Mouse (Mus musculus) limb, embryonic 12.5 days (tissue): ENCODE measurements around the gene Rps15. TPM values are rescaled to one million over a fixed set of nuclear protein-coding genes. Genes with fewer than 3 reads are reported as not detected.

Source experiments
- ATAC-seq: fragments of 200-750 bp; cut with Nextera tagmentation; 2 replicates; pipeline ENCODE4 v1.8.0; 2017; ENCODE audit warnings: low read depth, moderate TSS enrichment; ENCODE audit not compliant: insufficient number of reproducible peaks, insufficient read depth, low FRiP score, low TSS enrichment
- H3K27ac ChIP-seq: fragments of 300-500 bp; sonication (generic); 2 replicates; pipeline ENCODE4 v1.5.1; 2016; ENCODE audit warnings: mild to moderate bottlenecking, moderate library complexity
- H3K27me3 ChIP-seq: fragments of 300-500 bp; sonication (generic); 2 replicates; pipeline ENCODE4 v1.6.1; 2016; ENCODE audit warnings: mild to moderate bottlenecking, moderate library complexity
- H3K36me3 ChIP-seq: fragments of 300-500 bp; sonication (generic); 2 replicates; pipeline ENCODE4 v1.6.1; 2016; ENCODE audit warnings: mild to moderate bottlenecking, moderate library complexity
- H3K4me1 ChIP-seq: fragments of 300-500 bp; sonication (generic); replicated peaks from 2 replicates; pipeline ENCODE4 v1.6.1; 2016
- H3K4me2 ChIP-seq: fragments of 300-500 bp; sonication (generic); 2 replicates; pipeline ENCODE4 v1.6.1; 2016; ENCODE audit warnings: mild to moderate bottlenecking, moderate library complexity
- H3K4me3 ChIP-seq: fragments of 300-500 bp; sonication (generic); replicated peaks from 2 replicates; pipeline ENCODE4 v1.5.1; 2016; ENCODE audit warnings: mild to moderate bottlenecking
- H3K9ac ChIP-seq: fragments of 300-500 bp; sonication (generic); replicated peaks from 2 replicates; pipeline ENCODE4 v1.6.1; 2016; ENCODE audit warnings: mild to moderate bottlenecking, moderate library complexity
- H3K9me3 ChIP-seq: fragments of 300-500 bp; sonication (generic); 2 replicates; pipeline ENCODE4 v1.6.1; 2016; ENCODE audit warnings: mild to moderate bottlenecking, moderate library complexity
- WGBS: fragments of 180-500 bp; shearing (Covaris S2); methylation state at CpG from one replicate; pipeline ENCODE4 v1.1.7; 2016; 5-methylcytosine and 5-hydroxymethylcytosine counted together
- polyA plus RNA-seq: library from polyadenylated mRNA; unstranded; fragments of >200 nt; fragmentation: Nextera tagmentation; extraction: Ambion mirVana; gene quantifications from 2 replicates; pipeline ENCODE4 v1.2.1, GENCODE M21; 2016

Rps15 gene
- polyA plus RNA-seq, 1 experiment from 2014 or later, result 930 TPM

DNA sequence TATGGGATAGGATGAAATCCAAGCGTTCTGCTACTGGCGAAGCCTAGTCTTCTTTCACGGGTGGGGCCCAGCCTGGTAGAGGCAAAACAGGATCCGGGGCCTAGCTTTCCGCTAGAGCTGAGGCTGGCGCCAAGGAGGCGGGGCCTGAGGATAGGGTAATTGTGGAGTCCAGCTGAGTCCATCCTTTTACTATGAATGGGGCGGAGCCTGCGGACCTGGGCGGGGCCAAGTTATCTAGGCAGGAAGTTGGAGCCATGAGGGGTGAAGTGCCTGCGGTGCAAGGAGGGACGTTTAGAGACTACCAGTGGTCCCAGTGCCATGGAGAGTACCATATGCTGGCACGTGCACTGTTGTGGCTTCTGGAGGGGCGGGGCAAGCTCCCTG is 30.7 kb upstream of the Rps15 start:
- Histone ChIP-seq H3K4me2 (peak overlapping the region; percentile 94), H3K4me3 (peak overlapping the region; percentile 52), H3K36me3 (peaks cover 25% of the 10 kb centered on the region), H3K27ac (peak overlapping the region; percentile 96), H3K4me1 (peaks cover 36% of the 10 kb centered on the region), H3K9me3 (no peaks in the 10 kb centered on the region), H3K9ac (peak overlapping the region; percentile 65), H3K27me3 (no peaks in the 10 kb centered on the region)
- WGBS, result 1% methylated on average over 14 of the region's 14 CpGs
- ATAC-seq, result no peak; the same call in 1 of the 2 replicates

DNA sequence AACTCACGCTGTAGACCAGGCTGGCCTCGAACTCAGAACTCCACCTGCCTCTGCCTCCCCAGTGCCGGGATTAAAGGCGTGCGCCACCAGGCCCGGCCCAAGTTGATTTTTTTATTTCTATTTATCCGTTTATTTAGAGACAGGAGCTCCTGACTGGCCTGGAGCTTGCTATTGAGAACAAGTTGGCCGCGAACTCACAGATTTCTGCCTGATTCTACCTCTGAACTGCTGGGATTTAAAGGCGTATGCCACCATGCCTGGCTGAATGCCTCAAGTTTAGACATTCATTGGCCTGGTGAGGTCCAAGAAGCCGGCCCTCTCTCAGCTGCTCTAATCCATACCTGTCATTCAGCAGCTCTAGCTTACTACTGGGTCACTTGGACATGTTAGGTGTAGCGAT is 30.1 kb upstream of the Rps15 start:
- WGBS, result 77% methylated on average over 12 of the region's 12 CpGs
- H3K27ac ChIP-seq, result peak overlapping the region; percentile 96
- H3K4me1 ChIP-seq, result peaks cover 42% of the 10 kb centered on the region
- H3K4me2 ChIP-seq, result peak overlapping the region; percentile 94
- ATAC-seq, result no peak
- H3K9me3 ChIP-seq, result no peaks in the 10 kb centered on the region
- H3K27me3 ChIP-seq, result no peaks in the 10 kb centered on the region
- H3K36me3 ChIP-seq, result peaks cover 21% of the 10 kb centered on the region
- peak overlapping the region; percentile 52 for H3K4me3 ChIP-seq
- no peak overlapping the region for H3K9ac ChIP-seq

DNA sequence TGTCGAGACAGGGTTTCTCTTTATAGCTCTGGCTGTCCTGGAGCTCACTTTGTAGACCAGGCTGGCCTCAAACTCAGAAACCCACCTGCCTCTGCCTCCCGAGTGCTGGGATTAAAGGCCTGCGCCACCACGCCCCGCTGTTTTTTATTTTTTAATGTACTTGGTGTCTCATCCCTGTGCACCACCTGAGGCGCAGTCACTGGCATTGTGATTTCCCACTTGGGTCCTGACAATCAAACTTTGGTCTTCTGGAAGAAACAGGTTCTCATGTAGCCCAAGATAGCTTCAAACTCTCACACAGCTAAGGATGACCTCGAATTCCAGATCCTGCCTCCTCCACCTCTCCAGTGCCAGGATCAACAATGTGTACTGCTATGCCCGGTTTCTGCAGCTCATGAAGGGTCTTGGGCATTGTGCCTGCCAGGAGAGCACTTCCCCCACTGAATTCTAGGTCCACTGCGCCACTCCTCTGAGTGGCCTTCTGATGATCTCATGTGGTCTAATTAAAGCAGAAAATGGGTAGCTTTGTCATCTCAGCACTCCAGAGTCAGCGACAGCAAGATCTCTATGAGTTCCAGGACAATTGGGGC is 29.4 kb upstream of the Rps15 start:
- Histone ChIP-seq H3K27me3 (no peaks in the 10 kb centered on the region), H3K27ac (no peak overlapping the region), H3K36me3 (peaks cover 23% of the 10 kb centered on the region), H3K4me3 (no peak overlapping the region), H3K4me1 (peaks cover 49% of the 10 kb centered on the region), H3K4me2 (no peak overlapping the region), H3K9me3 (no peaks in the 10 kb centered on the region), H3K9ac (no peak overlapping the region)
- 92% methylated on average over 10 of the region's 10 CpGs for WGBS
- no peak for ATAC-seq

DNA sequence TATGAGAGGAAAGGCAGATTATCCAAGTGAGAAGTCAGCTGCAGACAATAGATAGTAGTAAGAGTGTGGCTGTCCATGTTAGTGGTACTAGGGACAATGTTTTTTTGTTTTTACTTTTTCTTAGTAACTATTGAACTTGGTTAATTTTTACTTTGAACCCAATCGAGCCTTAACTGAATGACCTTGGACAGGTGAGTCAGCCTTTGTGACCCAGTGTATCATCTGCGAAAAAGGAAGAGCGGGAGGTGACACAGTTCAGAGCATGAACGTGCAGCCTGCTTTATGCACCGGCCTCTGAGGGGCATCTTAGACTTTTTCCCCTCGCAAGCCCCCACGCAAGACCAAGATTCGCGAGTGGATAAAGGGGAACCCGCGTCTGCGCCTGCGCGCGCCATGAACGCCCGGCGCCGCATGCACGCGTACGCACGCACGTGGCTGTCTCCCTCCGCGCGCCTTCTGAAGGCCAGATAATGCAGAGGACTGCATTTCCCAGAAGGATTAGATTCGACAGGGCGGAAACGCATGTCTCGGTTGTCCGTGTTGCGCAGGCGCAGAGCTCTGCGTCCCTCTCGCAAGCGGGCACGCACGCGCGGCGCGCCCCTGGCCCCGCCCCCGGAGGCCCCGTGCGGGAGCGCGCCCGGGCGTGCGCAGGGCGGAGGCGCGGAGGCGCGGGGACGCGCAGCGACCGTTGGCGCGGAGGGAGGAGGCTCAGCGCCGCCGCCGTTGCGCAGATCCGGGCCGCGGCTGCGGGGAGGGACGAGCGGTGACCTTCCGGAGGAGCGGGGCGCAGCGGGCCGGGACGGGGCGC is 27.7 kb upstream of the Rps15 start:
- H3K9me3 ChIP-seq, result no peaks in the 10 kb centered on the region
- H3K9ac ChIP-seq, result peak overlapping the region; percentile 97
- H3K27me3 ChIP-seq, result no peaks in the 10 kb centered on the region
- H3K36me3 ChIP-seq, result peaks cover 21% of the 10 kb centered on the region
- peak overlapping the region; percentile 70 for H3K27ac ChIP-seq
- peaks cover 52% of the 10 kb centered on the region for H3K4me1 ChIP-seq
- no peak for ATAC-seq
- WGBS, result 2% methylated on average over 80 of the region's 81 CpGs
- peak overlapping the region; percentile 93 for H3K4me3 ChIP-seq
- peak overlapping the region; percentile 79 for H3K4me2 ChIP-seq

DNA sequence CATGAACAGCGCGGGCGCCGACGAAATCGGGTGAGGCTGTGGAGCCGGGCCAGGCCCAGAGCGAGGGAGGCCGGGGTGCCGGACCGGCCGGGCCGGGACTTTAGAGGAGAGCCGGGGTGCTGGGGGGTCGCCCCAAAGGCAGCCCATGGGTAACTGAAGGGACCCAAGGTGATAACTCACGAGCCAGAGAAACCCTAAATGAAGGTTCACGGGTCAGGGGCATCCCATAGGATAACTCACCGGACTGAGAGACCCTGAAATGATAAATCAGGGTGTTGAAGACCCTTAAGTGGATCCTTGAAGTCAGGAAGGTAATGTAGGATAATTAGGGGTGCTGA is 27.1 kb upstream of the Rps15 start:
- ATAC-seq, result no peak
- H3K27me3 ChIP-seq, result no peaks in the 10 kb centered on the region
- H3K27ac ChIP-seq, result peak overlapping the region; percentile 70
- H3K9me3 ChIP-seq, result no peaks in the 10 kb centered on the region
- H3K9ac ChIP-seq, result peak overlapping the region; percentile 97
- H3K4me1 ChIP-seq, result peaks cover 47% of the 10 kb centered on the region
- peak overlapping the region; percentile 93 for H3K4me3 ChIP-seq
- peak overlapping the region; percentile 79 for H3K4me2 ChIP-seq
- H3K36me3 ChIP-seq, result peaks cover 26% of the 10 kb centered on the region
- 1% methylated on average over 18 of the region's 18 CpGs for WGBS

DNA sequence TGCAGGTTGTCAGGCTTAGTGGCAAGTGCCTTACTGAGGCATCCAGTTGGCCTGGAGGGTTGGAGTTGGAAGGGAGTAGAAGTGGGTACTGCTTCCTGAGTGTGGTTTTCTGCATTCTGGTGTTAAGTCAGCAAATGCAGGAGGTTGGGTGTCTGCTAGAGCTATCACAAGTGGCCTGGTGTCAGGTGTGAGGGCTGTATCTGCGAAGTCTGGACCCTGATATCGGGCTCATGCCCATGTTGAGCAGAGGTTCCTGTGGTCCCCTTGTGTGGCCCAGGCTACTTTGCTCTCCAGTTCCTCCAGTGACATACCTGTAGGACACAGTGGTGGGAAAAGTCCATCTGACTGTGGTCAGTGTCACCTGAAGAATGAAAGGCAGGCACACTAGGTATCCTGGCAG is 22.2 kb upstream of the Rps15 start:
- H3K4me3 ChIP-seq, result no peak overlapping the region

DNA sequence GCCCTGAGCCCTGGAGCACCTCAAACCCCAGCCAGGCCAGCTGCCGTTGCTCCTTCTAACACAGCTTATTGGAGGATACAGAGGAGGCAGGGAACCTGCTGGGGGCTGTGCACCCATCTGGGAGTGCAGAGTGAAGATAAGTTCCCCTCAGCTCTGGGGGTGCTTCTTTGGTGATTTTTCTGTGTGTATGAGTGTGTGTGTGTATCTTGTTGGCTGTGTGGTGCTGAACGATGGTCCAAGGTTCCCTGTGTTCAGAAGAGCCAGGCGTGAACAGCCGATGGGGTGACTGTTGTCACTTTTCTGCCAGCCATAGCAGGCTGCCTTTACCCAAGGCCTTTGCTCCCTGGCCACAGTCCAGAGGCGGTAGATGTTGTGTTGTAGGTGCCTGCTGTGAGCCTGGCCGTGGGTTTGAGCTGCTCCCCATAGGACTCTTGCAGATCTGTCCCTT is 21.5 kb upstream of the Rps15 start:
- Histone ChIP-seq H3K36me3 (peaks cover 76% of the 10 kb centered on the region), H3K4me2 (no peak overlapping the region), H3K4me1 (peaks cover 40% of the 10 kb centered on the region), H3K9ac (peak overlapping the region; percentile 5; the same call in 1 of the 2 replicates), H3K27ac (no peak overlapping the region), H3K27me3 (no peaks in the 10 kb centered on the region), H3K9me3 (no peaks in the 10 kb centered on the region), H3K4me3 (no peak overlapping the region)
- ATAC-seq, result no peak
- WGBS, result 86% methylated on average over 6 of the region's 6 CpGs

More for the DNA sequence above, 22.2 kb upstream of the Rps15 start:
- ATAC-seq, result no peak
- Histone ChIP-seq H3K4me1 (peaks cover 43% of the 10 kb centered on the region), H3K36me3 (peaks cover 70% of the 10 kb centered on the region), H3K4me2 (no peak overlapping the region), H3K27me3 (no peaks in the 10 kb centered on the region), H3K9me3 (no peaks in the 10 kb centered on the region), H3K27ac (no peak overlapping the region), H3K9ac (0 out of 2 replicates have a peak overlapping the region, but pooled peaks have one; percentile 5)
- WGBS, result 93% methylated on average over 2 of the region's 2 CpGs

DNA sequence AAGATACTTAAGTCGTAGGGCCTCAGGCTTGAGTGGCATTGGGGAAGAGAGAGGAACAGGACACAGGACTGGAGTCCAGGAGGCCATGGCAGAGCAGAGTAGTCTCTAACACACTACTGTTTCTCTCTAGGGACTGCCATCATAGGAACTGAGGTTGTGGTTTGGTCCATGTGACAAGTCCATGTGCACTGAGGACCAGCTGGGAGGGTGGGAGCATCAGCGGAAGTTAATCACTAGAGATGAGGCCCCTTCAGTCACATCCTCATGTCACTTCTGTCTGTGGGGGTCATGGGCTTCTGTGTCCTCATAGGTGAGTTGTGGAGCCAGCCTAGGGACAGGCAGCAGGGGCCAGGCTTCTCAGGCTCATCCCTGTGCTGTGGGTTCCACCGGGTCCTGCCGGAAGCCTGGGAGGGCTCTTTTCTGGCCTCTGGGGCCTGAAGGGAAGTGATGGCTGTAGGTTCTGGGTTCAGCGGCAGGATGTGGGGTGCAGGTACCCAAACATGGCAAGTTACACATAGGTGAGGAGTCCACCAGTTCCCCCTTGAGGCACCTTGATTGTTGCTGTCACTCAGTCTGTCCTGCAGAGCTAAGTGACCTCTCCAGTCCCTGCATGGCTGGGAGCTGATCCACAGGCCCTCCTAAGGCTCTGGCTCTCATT is 20.9 kb upstream of the Rps15 start:
- Histone ChIP-seq H3K9me3 (no peaks in the 10 kb centered on the region), H3K36me3 (peaks cover 82% of the 10 kb centered on the region), H3K27me3 (no peaks in the 10 kb centered on the region), H3K4me2 (no peak overlapping the region), H3K4me3 (no peak overlapping the region), H3K9ac (no peak overlapping the region), H3K27ac (no peak overlapping the region), H3K4me1 (peaks cover 35% of the 10 kb centered on the region)
- WGBS, result 88% methylated on average over 5 of the region's 5 CpGs
- no peak for ATAC-seq

DNA sequence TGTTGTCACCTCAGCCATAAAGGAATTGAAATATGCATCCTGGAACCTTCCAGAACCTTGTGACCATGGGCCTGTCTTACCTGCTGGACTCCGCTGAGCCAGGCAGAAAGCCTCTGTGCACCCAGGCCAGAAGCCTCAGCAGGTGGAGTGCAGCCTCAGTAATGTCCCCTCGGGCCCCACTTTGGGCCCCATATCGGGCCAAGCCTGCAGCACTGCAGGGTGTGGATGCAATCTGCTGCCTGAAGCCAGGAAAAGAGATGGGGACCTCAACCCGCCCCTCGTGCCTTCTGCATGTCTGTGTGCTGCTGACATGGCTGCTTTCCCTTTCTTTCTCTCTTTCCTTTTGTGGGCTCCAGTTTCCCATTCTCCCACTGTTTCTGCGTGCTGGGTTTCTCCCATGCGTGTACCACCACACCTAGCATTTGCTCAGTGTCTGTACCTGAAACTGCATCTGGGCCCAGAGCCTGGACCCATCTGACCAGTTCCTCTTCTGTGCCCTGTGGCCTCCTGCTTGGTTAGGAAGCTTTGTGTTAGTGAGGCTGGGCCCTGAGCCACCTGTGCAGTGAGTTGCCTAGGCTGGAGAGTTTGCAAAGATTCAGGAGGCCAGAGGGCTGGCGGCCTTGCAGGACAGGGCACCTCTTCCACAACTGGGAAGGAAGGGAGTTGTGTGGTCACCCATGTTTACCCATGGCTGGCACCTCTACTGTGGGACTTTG is 20.2 kb upstream of the Rps15 start:
- no peak for ATAC-seq
- H3K9ac ChIP-seq, result no peak overlapping the region

DNA sequence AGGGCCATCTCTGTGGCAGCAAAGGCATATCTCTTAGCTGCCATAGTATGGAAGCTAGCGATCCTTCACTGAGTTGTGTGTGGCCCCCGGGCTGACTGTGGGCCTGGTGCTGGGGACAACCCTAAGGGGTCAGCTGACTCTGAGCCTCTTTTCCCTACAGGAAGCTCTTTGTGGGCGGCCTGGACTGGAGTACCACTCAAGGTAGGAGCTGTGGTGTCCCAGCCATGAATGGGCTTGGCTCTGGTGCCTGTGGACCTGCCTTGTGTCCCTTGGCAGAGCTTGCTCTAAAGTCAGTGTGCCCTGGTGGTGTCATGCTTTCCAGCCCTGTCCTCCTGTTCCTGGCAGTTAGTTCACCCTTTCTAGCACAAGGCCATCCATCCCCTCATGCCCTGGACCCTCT is 18.4 kb upstream of the Rps15 start:
- Histone ChIP-seq H3K4me2 (no peak overlapping the region), H3K4me3 (no peak overlapping the region), H3K27ac (no peak overlapping the region), H3K9ac (no peak overlapping the region), H3K9me3 (no peaks in the 10 kb centered on the region), H3K27me3 (no peaks in the 10 kb centered on the region), H3K4me1 (peaks cover 11% of the 10 kb centered on the region), H3K36me3 (peaks cover 92% of the 10 kb centered on the region)
- 89% methylated on average over 3 of the region's 3 CpGs for WGBS
- no peak for ATAC-seq

More for the DNA sequence above, 20.2 kb upstream of the Rps15 start:
- Histone ChIP-seq H3K4me1 (peaks cover 28% of the 10 kb centered on the region), H3K27ac (no peak overlapping the region), H3K9me3 (no peaks in the 10 kb centered on the region), H3K4me3 (no peak overlapping the region), H3K36me3 (peaks cover 89% of the 10 kb centered on the region), H3K4me2 (no peak overlapping the region), H3K27me3 (no peaks in the 10 kb centered on the region)
- WGBS, result 88% methylated on average over 8 of the region's 8 CpGs

DNA sequence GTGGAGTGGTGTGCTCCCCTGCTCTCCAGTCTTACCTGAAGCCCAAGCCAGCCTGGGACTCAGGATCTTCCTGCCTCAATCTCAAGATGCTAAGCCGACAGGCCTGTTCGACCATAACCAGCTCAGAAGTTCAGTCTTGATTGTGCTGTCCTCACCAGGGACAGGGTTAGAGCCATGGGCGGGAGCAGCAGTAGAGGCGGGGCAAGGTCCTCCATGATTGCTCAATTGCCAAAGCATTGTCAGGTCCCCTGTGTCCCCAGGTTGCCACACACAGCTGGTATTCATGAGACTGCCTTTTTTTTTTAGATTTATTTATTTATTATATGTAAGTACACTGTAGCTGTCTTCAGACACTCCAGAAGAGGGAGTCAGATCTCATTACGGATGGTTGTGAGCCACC is 16.0 kb upstream of the Rps15 start:
- ATAC-seq, result no peak
- 85% methylated on average over 5 of the region's 5 CpGs for WGBS

More for the DNA sequence above, 16.0 kb upstream of the Rps15 start:
- Histone ChIP-seq H3K36me3 (peaks cover 93% of the 10 kb centered on the region), H3K9me3 (no peaks in the 10 kb centered on the region), H3K4me1 (peaks cover 8% of the 10 kb centered on the region), H3K4me2 (no peak overlapping the region), H3K27ac (no peak overlapping the region), H3K9ac (no peak overlapping the region), H3K4me3 (no peak overlapping the region), H3K27me3 (no peaks in the 10 kb centered on the region)
